ENCODE assay signal across 31 mouse cellular contexts in the genomic region with DNA sequence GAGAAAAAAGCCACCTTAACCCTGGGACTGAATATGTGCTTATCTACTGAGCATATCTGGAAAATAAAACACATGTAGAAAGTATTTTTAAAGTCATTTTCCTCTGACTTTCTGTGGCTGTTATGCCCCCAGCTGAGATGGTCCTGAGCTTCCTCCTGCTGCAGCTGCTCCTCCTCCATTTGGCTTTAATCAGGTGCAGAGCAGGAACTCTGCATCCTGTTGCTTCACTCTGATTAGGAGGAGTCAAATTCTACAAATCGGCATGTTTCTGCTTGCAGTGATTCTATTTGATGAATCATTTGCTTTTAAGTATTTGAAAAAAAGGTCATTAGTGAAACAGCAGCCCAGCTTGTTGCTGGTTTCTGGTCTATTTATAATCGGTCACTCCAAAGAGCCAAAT.
A peak's percentile ranks its signal among the peaks of the same experiment; 100 is the strongest.
DNase-seq lines count a peak whose midpoint lies in the region; ATAC-seq lines count a peak whose summit lies in the region.
"Had no signal": no experiment of that assay in that cellular context is flagged by ENCODE, and none has a peak within 500 bp of the region (broad histone marks: within the 10 kb centered on the region; RNA-seq: fewer than 3 reads in every experiment).

No protein-coding gene starts in this region.

- 39% methylated on average over 2 of the region's 2 CpGs for WGBS in embryonic facial prominence, embryonic 11.5 days
- WGBS in embryonic facial prominence, embryonic 10.5 days: 39% methylated on average over 2 of the region's 2 CpGs

- H3K4me1 ChIP-seq in embryonic facial prominence, embryonic 11.5 days (ENCODE audit: control insufficient read depth, insufficient read depth, low read length): no peaks in the 10 kb centered on the region
- peaks cover 12% of the 10 kb centered on the region for H3K4me1 ChIP-seq in embryonic facial prominence, embryonic 10.5 days
- H3K4me1 ChIP-seq: forebrain, embryonic 13.5 days; hindbrain, embryonic 12.5 days; intestine, embryonic 15.5 days; neural tube, embryonic 12.5 days had no signal

- H3K4me3 ChIP-seq in embryonic facial prominence, embryonic 11.5 days (ENCODE audit: low read depth, low read length): no peak overlapping the region
- H3K4me3 ChIP-seq in embryonic facial prominence, embryonic 10.5 days: no peak overlapping the region
- H3K4me3 ChIP-seq: forebrain, embryonic 13.5 days; hindbrain, embryonic 12.5 days; intestine, embryonic 15.5 days; neural tube, embryonic 12.5 days had no signal

- H3K36me3 ChIP-seq in embryonic facial prominence, embryonic 11.5 days (replicated peaks; ENCODE audit: control insufficient read depth, insufficient read depth, low read depth, low read length): no peaks in the 10 kb centered on the region
- no peaks in the 10 kb centered on the region for H3K36me3 ChIP-seq in embryonic facial prominence, embryonic 10.5 days (replicated peaks)
- H3K36me3 ChIP-seq: hindbrain, embryonic 12.5 days; intestine, embryonic 15.5 days; neural tube, embryonic 12.5 days had no signal

- no peak overlapping the region for H3K4me2 ChIP-seq in embryonic facial prominence, embryonic 11.5 days (ENCODE audit: low read depth, low read length)
- H3K4me2 ChIP-seq: forebrain, embryonic 13.5 days; hindbrain, embryonic 12.5 days; intestine, embryonic 15.5 days; neural tube, embryonic 12.5 days had no signal

- no peak overlapping the region for H3K27ac ChIP-seq in embryonic facial prominence, embryonic 11.5 days (replicated peaks; ENCODE audit: low read depth, low read length)
- H3K27ac ChIP-seq in embryonic facial prominence, embryonic 10.5 days (replicated peaks): no peak overlapping the region
- H3K27ac ChIP-seq: forebrain, embryonic 13.5 days; hindbrain, embryonic 12.5 days; hindbrain, postnatal 0 days; intestine, embryonic 15.5 days; liver, embryonic 14.5 days; macrophage; neural tube, embryonic 12.5 days had no signal

- DNase-seq in embryonic facial prominence, embryonic 11.5 days (ENCODE audit: low spot score): peak; percentile 33
- DNase-seq in embryonic facial prominence, embryonic 10.5 days (ENCODE audit: low spot score): no peak
- DNase-seq in 416B (ENCODE audit: low read depth) (peak; percentile 90), MN1 (ENCODE audit: low spot score) (peak; percentile 42)
- DNase-seq in adrenal gland, adult 2 months: no peak
- no peak for DNase-seq in adrenal gland, postnatal 10 days
- DNase-seq: adrenal gland, postnatal 25 days; cerebellum, adult 18-20 months; cerebellum, postnatal 10 days; heart, postnatal 36 days; kidney, adult 2 months; kidney, postnatal 10 days; layer of hippocampus, adult 9-11 months; liver; lung, adult 2 months; lung, postnatal 10 days; right cerebral cortex, adult 18-20 months; spleen, adult 18-20 months; thymus, adult 2 months; thymus, postnatal 36 days had no signal

- H3K9me3 ChIP-seq in embryonic facial prominence, embryonic 11.5 days (replicated peaks; ENCODE audit: control insufficient read depth, low read length): no peaks in the 10 kb centered on the region
- H3K9me3 ChIP-seq in embryonic facial prominence, embryonic 10.5 days: no peaks in the 10 kb centered on the region
- H3K9me3 ChIP-seq: forebrain, embryonic 13.5 days; hindbrain, embryonic 12.5 days; intestine, embryonic 15.5 days; neural tube, embryonic 12.5 days had no signal

- no peak for ATAC-seq in embryonic facial prominence, embryonic 11.5 days (replicated peaks; ENCODE audit: insufficient number of reproducible peaks, low FRiP score, low TSS enrichment, low read depth)
- peak; percentile 44; the same call in 1 of the 2 replicates for ATAC-seq in megakaryocyte progenitor cell, adult 5-6 weeks (replicated peaks; ENCODE audit: poor library complexity)
- ATAC-seq: CD4-positive, CD25-positive, alpha-beta regulatory T cell, adult 4 months; forebrain, embryonic 13.5 days; hindbrain, postnatal 0 days; intestine, embryonic 15.5 days; midbrain, embryonic 16.5 days; Patski had no signal

- H3K9ac ChIP-seq in embryonic facial prominence, embryonic 11.5 days (replicated peaks; ENCODE audit: low read length): no peak overlapping the region
- H3K9ac ChIP-seq: forebrain, embryonic 13.5 days; hindbrain, embryonic 12.5 days; intestine, embryonic 15.5 days; liver, embryonic 14.5 days; neural tube, embryonic 12.5 days had no signal

- no peaks in the 10 kb centered on the region for H3K27me3 ChIP-seq in embryonic facial prominence, embryonic 11.5 days (ENCODE audit: control insufficient read depth, insufficient read depth, low read length)
- H3K27me3 ChIP-seq in embryonic facial prominence, embryonic 10.5 days (replicated peaks; ENCODE audit: low read depth, poor library complexity, severe bottlenecking): no peaks in the 10 kb centered on the region
- H3K27me3 ChIP-seq: forebrain, embryonic 13.5 days; hindbrain, embryonic 12.5 days; neural tube, embryonic 12.5 days; Patski had no signal

Comparison
In these comparisons a context has a peak if more than half of its experiments do, and no peak if none do; other contexts are left out.
1. DNase-seq: peak in embryonic facial prominence, embryonic 11.5 days (single experiment), 416B (single experiment) and MN1 (single experiment); none in embryonic facial prominence, embryonic 10.5 days (single experiment), adrenal gland, adult 2 months (single experiment) and adrenal gland, postnatal 10 days (single experiment).